Mouse (Mus musculus) hindbrain, postnatal 0 days (tissue): ENCODE data around the gene Mgat5. TPM values are rescaled to one million over a fixed set of nuclear protein-coding genes. Genes with fewer than 3 reads are reported as not detected.

Experiments used
- ATAC-seq: fragments of 200-750 bp; cut with Nextera tagmentation; 2 replicates; pipeline ENCODE4 v1.8.0; 2017; ENCODE audit warnings: mild to moderate bottlenecking, moderate TSS enrichment, moderate library complexity
- DNase-seq: peaks from one replicate; pipeline ENCODE4 v3.0.0-alpha.2; 2015; ENCODE audit warnings: low spot score
- H3K27ac ChIP-seq: fragments of 300-500 bp; sonication (generic); 2 replicates; pipeline ENCODE4 v1.5.1; 2014; ENCODE audit warnings: mild to moderate bottlenecking
- H3K27me3 ChIP-seq: fragments of 300-500 bp; sonication (generic); 2 replicates; pipeline ENCODE4 v1.6.1; 2014; ENCODE audit warnings: low read length, mixed read lengths; ENCODE audit not compliant: insufficient read depth
- H3K36me3 ChIP-seq: fragments of 300-500 bp; sonication (generic); 2 replicates; pipeline ENCODE4 v1.6.1; 2014; ENCODE audit warnings: low read length, mixed read lengths; ENCODE audit not compliant: insufficient read depth
- H3K4me1 ChIP-seq: fragments of 300-500 bp; sonication (generic); 2 replicates; pipeline ENCODE4 v1.6.1; 2014; ENCODE audit warnings: antibody characterized with exemption, low read length, mixed read lengths; ENCODE audit not compliant: insufficient read depth
- H3K4me2 ChIP-seq: fragments of 300-500 bp; sonication (generic); 2 replicates; pipeline ENCODE4 v1.6.1; 2014; ENCODE audit warnings: low read depth, mild to moderate bottlenecking, low read length, moderate library complexity, mixed read lengths
- H3K4me3 ChIP-seq: fragments of 300-500 bp; sonication (generic); 2 replicates; pipeline ENCODE4 v1.5.1; 2014; ENCODE audit warnings: low read length
- H3K9ac ChIP-seq: fragments of 300-500 bp; sonication (generic); replicated peaks from 2 replicates; pipeline ENCODE4 v1.6.1; 2014; ENCODE audit warnings: mild to moderate bottlenecking, low read length, moderate library complexity, mixed read lengths
- H3K9me3 ChIP-seq: fragments of 300-500 bp; sonication (generic); 2 replicates; pipeline ENCODE4 v1.6.1; 2016; ENCODE audit warnings: low read length, mixed read lengths
- CTCF ChIP-seq: IDR thresholded peaks from 2 replicates; pipeline ENCODE4 v1.5.1; 2016; ENCODE audit warnings: antibody characterized with exemption, control low read depth, low read depth
- WGBS: fragments of 180-500 bp; shearing (Covaris S2); extraction: QIAGEN DNeasy Blood & Tissue Kit; methylation state at CpG from one replicate; pipeline ENCODE4 v1.1.7; 2014; 5-methylcytosine and 5-hydroxymethylcytosine counted together
- polyA plus RNA-seq: library from polyadenylated mRNA; unstranded; fragments of >200 nt; fragmentation: Nextera tagmentation; extraction: Ambion mirVana; gene quantifications from 2 replicates; pipeline ENCODE4 v1.2.1, GENCODE M21; 2015
- total RNA-seq: library from RNA; depleted of rRNA; stranded (reverse); fragments of >200 nt; gene quantifications from 2 replicates; pipeline ENCODE4 v1.2.3, GENCODE M21; 2014

The Mgat5 gene
- total and polyA plus RNA-seq, 2 experiments from 2014 or later, result 14.8 to 49.3 TPM

GRCm38 (mm10) chr1:127398186-127398585, 193.4 kb downstream of the Mgat5 start:
- no peak for DNase-seq
- H3K27me3 ChIP-seq, result no peaks in the 10 kb centered on the region
- no peak; the same call in 1 of the 2 replicates for ATAC-seq
- H3K27ac ChIP-seq, result no peak overlapping the region
- no peaks in the 10 kb centered on the region for H3K9me3 ChIP-seq
- no peaks in the 10 kb centered on the region for H3K36me3 ChIP-seq
- H3K4me2 ChIP-seq, result no peak overlapping the region
- 89% methylated on average over 5 of the region's 5 CpGs for WGBS
- no peak for TF ChIP-seq CTCF
- peaks cover 7% of the 10 kb centered on the region; the same call in 1 of the 2 replicates for H3K4me1 ChIP-seq
- H3K9ac ChIP-seq, result no peak overlapping the region
- H3K4me3 ChIP-seq, result no peak overlapping the region

GRCm38 (mm10) chr1:127400198-127400597, 195.4 kb downstream of the Mgat5 start:
- H3K9me3 ChIP-seq, result no peaks in the 10 kb centered on the region
- WGBS, result 27% methylated on average over 2 of the region's 2 CpGs
- peak; percentile 60 for DNase-seq
- no peak overlapping the region for H3K4me2 ChIP-seq
- H3K4me3 ChIP-seq, result no peak overlapping the region
- no peak for TF ChIP-seq CTCF
- H3K36me3 ChIP-seq, result no peaks in the 10 kb centered on the region
- H3K9ac ChIP-seq, result no peak overlapping the region
- no peak overlapping the region for H3K27ac ChIP-seq
- ATAC-seq, result peak; percentile 30
- H3K27me3 ChIP-seq, result no peaks in the 10 kb centered on the region
- peaks cover 7% of the 10 kb centered on the region; the same call in 1 of the 2 replicates for H3K4me1 ChIP-seq

GRCm38 (mm10) chr1:127400666-127401065, 195.9 kb downstream of the Mgat5 start:
- Histone ChIP-seq H3K4me2 (no peak overlapping the region), H3K4me3 (no peak overlapping the region), H3K9ac (no peak overlapping the region), H3K36me3 (no peaks in the 10 kb centered on the region), H3K27ac (no peak overlapping the region; the same call in 1 of the 2 replicates), H3K4me1 (peaks cover 7% of the 10 kb centered on the region; the same call in 1 of the 2 replicates), H3K27me3 (no peaks in the 10 kb centered on the region), H3K9me3 (no peaks in the 10 kb centered on the region)
- no peak for DNase-seq
- peak; percentile 50 for ATAC-seq
- 16% methylated on average over 6 of the region's 6 CpGs for WGBS
- TF ChIP-seq CTCF, result no peak

GRCm38 (mm10) chr1:127404655-127405054, 199.8 kb downstream of the Mgat5 start:
- Histone ChIP-seq H3K27me3 (no peaks in the 10 kb centered on the region), H3K9me3 (no peaks in the 10 kb centered on the region), H3K4me2 (no peak overlapping the region), H3K4me3 (no peak overlapping the region), H3K4me1 (peaks cover 7% of the 10 kb centered on the region; the same call in 1 of the 2 replicates), H3K27ac (no peak overlapping the region), H3K36me3 (no peaks in the 10 kb centered on the region), H3K9ac (no peak overlapping the region)
- ATAC-seq, result no peak
- DNase-seq, result no peak
- TF ChIP-seq CTCF, result no peak
- 37% methylated on average over 3 of the region's 3 CpGs for WGBS

GRCm38 (mm10) chr1:127408957-127409423, 204.2 kb downstream of the Mgat5 start:
- no peak for TF ChIP-seq CTCF
- H3K4me3 ChIP-seq, result no peak overlapping the region
- no peaks in the 10 kb centered on the region for H3K4me1 ChIP-seq
- H3K27ac ChIP-seq, result peak overlapping the region; percentile 45; the same call in 1 of the 2 replicates
- no peak overlapping the region for H3K9ac ChIP-seq
- peak; percentile 69 for ATAC-seq
- DNase-seq, result peak; percentile 63
- 28% methylated on average over 2 of the region's 2 CpGs for WGBS
- H3K4me2 ChIP-seq, result no peak overlapping the region
- H3K9me3 ChIP-seq, result no peaks in the 10 kb centered on the region
- H3K36me3 ChIP-seq, result peaks cover 6% of the 10 kb centered on the region; the same call in 1 of the 2 replicates
- H3K27me3 ChIP-seq, result no peaks in the 10 kb centered on the region

GRCm38 (mm10) chr1:127409512-127409911, 204.7 kb downstream of the Mgat5 start:
- no peak overlapping the region for H3K4me3 ChIP-seq
- WGBS, result 44% methylated on average over 5 of the region's 5 CpGs
- peak; percentile 48; the same call in 1 of the 2 replicates for ATAC-seq
- TF ChIP-seq CTCF, result peak; percentile 64
- DNase-seq, result peak; percentile 53
- H3K27ac ChIP-seq, result peak overlapping the region; percentile 45; the same call in 1 of the 2 replicates
- no peaks in the 10 kb centered on the region for H3K9me3 ChIP-seq
- H3K4me2 ChIP-seq, result no peak overlapping the region
- H3K36me3 ChIP-seq, result peaks cover 6% of the 10 kb centered on the region; the same call in 1 of the 2 replicates
- H3K9ac ChIP-seq, result no peak overlapping the region
- H3K27me3 ChIP-seq, result no peaks in the 10 kb centered on the region
- peaks cover 1% of the 10 kb centered on the region; the same call in 1 of the 2 replicates for H3K4me1 ChIP-seq

- WGBS, result 35% methylated on average over 7 of the region's 7 CpGs
- H3K36me3 ChIP-seq, result peaks cover 6% of the 10 kb centered on the region; the same call in 1 of the 2 replicates
- no peaks in the 10 kb centered on the region for H3K27me3 ChIP-seq
- ATAC-seq (peak; percentile 57), DNase-seq (peak; percentile 53)
- no peaks in the 10 kb centered on the region for H3K9me3 ChIP-seq
- H3K9ac ChIP-seq, result no peak overlapping the region
- no peak for TF ChIP-seq CTCF
- no peak overlapping the region for H3K4me3 ChIP-seq
- no peak overlapping the region for H3K4me2 ChIP-seq
- H3K4me1 ChIP-seq, result peaks cover 7% of the 10 kb centered on the region; the same call in 1 of the 2 replicates
- peak overlapping the region; percentile 51; the same call in 1 of the 2 replicates for H3K27ac ChIP-seq
Measured at GRCm38 (mm10) chr1:127414500-127414899, 209.7 kb downstream of the Mgat5 start.
